Mouse (Mus musculus) MEL (cell line): ENCODE results near the gene Gdpd3.

Experiments
- CTCF ChIP-seq, 3 experiments: IDR thresholded peaks in 2 of 3; conservative IDR thresholded peaks in 1 of 3; 2 replicates each; pipeline ENCODE4 v1.5.1; 2011 to 2012; ENCODE audit warnings: low read length in 3 of 3, low read depth in 2 of 3, mild to moderate bottlenecking in 2 of 3, improper control_type of control experiment in 1 of 3, inconsistent platforms in 1 of 3, mixed read lengths in 1 of 3, moderate library complexity in 1 of 3; ENCODE audit not compliant: control insufficient read depth in 1 of 3, insufficient read depth in 1 of 3, poor library complexity in 1 of 3, severe bottlenecking in 1 of 3
- ZMIZ1 ChIP-seq: IDR thresholded peaks from 2 replicates; pipeline ENCODE4 v1.6.1; 2012; ENCODE audit warnings: low read depth, mild to moderate bottlenecking, inconsistent platforms, low read length, improper control_type of control experiment, moderate library complexity

- TF ChIP-seq ZMIZ1 (no peak), CTCF (IDR thresholded peaks at IDR 0.05 in 2 of 3, conservative IDR thresholded peaks at IDR 0.05 in 1 of 3; ENCODE audit: control insufficient read depth in 1 of 3, insufficient read depth in 1 of 3, low read depth in 2 of 3, low read length in 3 of 3, poor library complexity in 1 of 3, severe bottlenecking in 1 of 3) (no peak)
Observed at GRCm38 (mm10) chr7:126758539-126758938, 7.6 kb upstream of the Gdpd3 start.
